In genomic region chr10:49652320-49652719, GRCm38 (mm10) we compare ENCODE assay signal across 15 mouse cellular contexts.
DNase-seq lines count a peak whose midpoint lies in the region.
"Had no signal": no experiment of that assay in that cellular context is flagged by ENCODE, and none has a peak within 500 bp of the region (broad histone marks: within the 10 kb centered on the region; RNA-seq: fewer than 3 reads in every experiment).

No protein-coding gene starts in this region.

- DNase-seq in cerebellum, adult 11-12 months: peak; percentile 19
- DNase-seq in cerebellum, adult 8-10 months: no peak
- peak; percentile 50 for DNase-seq in layer of hippocampus, adult 11-12 months (ENCODE audit: low spot score)
- DNase-seq in layer of hippocampus, postnatal 10 days (ENCODE audit: low spot score in 2 of 2): no peak
- peak; percentile 41 to 58 for DNase-seq in cerebellum, adult 18-20 months
- peak; percentile 55 for DNase-seq in telencephalon, adult 2 months (ENCODE audit: low read depth, low spot score)
- DNase-seq in kidney, adult 9 months: no peak
- DNase-seq: adrenal gland, postnatal 14 days; gastrocnemius, postnatal 10 days; heart, adult 11 months; heart, postnatal 14 days; kidney, postnatal 36 days; lung, adult 18-20 months; retina, postnatal 1 day; thymus, postnatal 14 days had no signal

Comparison
In these comparisons a context has a peak if more than half of its experiments do, and no peak if none do; other contexts are left out.
1. DNase-seq: peak in cerebellum, adult 11-12 months (single experiment), layer of hippocampus, adult 11-12 months (single experiment), cerebellum, adult 18-20 months (2 of 2) and telencephalon, adult 2 months (single experiment); none in cerebellum, adult 8-10 months (single experiment), layer of hippocampus, postnatal 10 days (0 of 2) and kidney, adult 9 months (single experiment).